Comparison of ENCODE assay signal across 21 mouse cellular contexts in genomic region chr2:72875677-72876076, GRCm38 (mm10).
"Had no signal": no experiment of that assay in that cellular context is flagged by ENCODE, and none has a peak within 500 bp of the region (broad histone marks: within the 10 kb centered on the region; RNA-seq: fewer than 3 reads in every experiment).

No protein-coding gene starts in this region.

- H3K4me1 ChIP-seq: heart, embryonic 10.5 days; heart, embryonic 12.5 days; hindbrain, embryonic 10.5 days; hindbrain, embryonic 12.5 days; intestine, embryonic 15.5 days; limb, embryonic 13.5 days; limb, embryonic 15.5 days had no signal

- H3K4me3 ChIP-seq: gastrocnemius, adult 2 months; heart, embryonic 10.5 days; heart, embryonic 12.5 days; hindbrain, embryonic 10.5 days; hindbrain, embryonic 12.5 days; intestine, embryonic 15.5 days; layer of hippocampus, adult 2 months; left cerebral cortex, adult 2 months; limb, embryonic 13.5 days; limb, embryonic 15.5 days had no signal

- H3K27me3 ChIP-seq: heart, embryonic 12.5 days; hindbrain, embryonic 12.5 days; intestine, embryonic 15.5 days; limb, embryonic 13.5 days; limb, embryonic 15.5 days had no signal

- DNase-seq: gastrocnemius, adult 2 months; gastrocnemius, postnatal 10 days; gastrocnemius, postnatal 25 days; heart, adult 18-20 months; heart, postnatal 10 days; heart, postnatal 4 days; kidney, adult 18-20 months; kidney, adult 8-10 months; kidney, postnatal 10 days; kidney, postnatal 25 days; left cerebral cortex, postnatal 4 days had no signal

- H3K27ac ChIP-seq: gastrocnemius, adult 2 months; heart, embryonic 10.5 days; hindbrain, embryonic 10.5 days; hindbrain, embryonic 12.5 days; hindbrain, embryonic 14.5 days; intestine, embryonic 15.5 days; layer of hippocampus, adult 2 months; left cerebral cortex, adult 2 months; limb, embryonic 13.5 days; limb, embryonic 15.5 days had no signal

- H3K36me3 ChIP-seq: heart, embryonic 10.5 days; heart, embryonic 12.5 days; hindbrain, embryonic 10.5 days; hindbrain, embryonic 12.5 days; intestine, embryonic 15.5 days; limb, embryonic 13.5 days; limb, embryonic 15.5 days had no signal
